Mouse (Mus musculus) kidney, postnatal 0 days (tissue): ENCODE results near the gene Zdhhc5. TPM values are rescaled to one million over a fixed set of nuclear protein-coding genes. Genes with fewer than 3 reads are reported as not detected.

Experiments used
- ATAC-seq: fragments of 200-750 bp; cut with Nextera tagmentation; replicated peaks from 2 replicates; pipeline ENCODE4 v1.8.0; 2017; ENCODE audit warnings: low read depth, moderate number of reproducible peaks, moderate TSS enrichment, moderate library complexity; ENCODE audit not compliant: low FRiP score
- DNase-seq: peaks from one replicate; pipeline ENCODE4 v3.0.0-alpha.2; 2016; ENCODE audit warnings: low spot score
- H3K27ac ChIP-seq: fragments of 300-500 bp; sonication (generic); 2 replicates; pipeline ENCODE4 v1.5.1; 2014; ENCODE audit warnings: mild to moderate bottlenecking
- H3K27me3 ChIP-seq: fragments of 300-500 bp; sonication (generic); 2 replicates; pipeline ENCODE4 v1.6.1; 2014; ENCODE audit warnings: low read length, mixed read lengths; ENCODE audit not compliant: insufficient read depth
- H3K36me3 ChIP-seq: fragments of 300-500 bp; sonication (generic); 2 replicates; pipeline ENCODE4 v1.6.1; 2014; ENCODE audit warnings: low read length, mixed read lengths; ENCODE audit not compliant: insufficient read depth
- H3K4me1 ChIP-seq: fragments of 300-500 bp; sonication (generic); replicated peaks from 2 replicates; pipeline ENCODE4 v1.6.1; 2014; ENCODE audit warnings: antibody characterized with exemption, low read length, mixed read lengths; ENCODE audit not compliant: insufficient read depth
- H3K4me2 ChIP-seq: fragments of 300-500 bp; sonication (generic); 2 replicates; pipeline ENCODE4 v1.6.1; 2014; ENCODE audit warnings: mild to moderate bottlenecking, low read length, moderate library complexity, mixed read lengths
- H3K4me3 ChIP-seq: fragments of 300-500 bp; sonication (generic); replicated peaks from 2 replicates; pipeline ENCODE4 v1.5.1; 2014; ENCODE audit warnings: low read depth, low read length
- H3K9ac ChIP-seq: fragments of 300-500 bp; sonication (generic); 2 replicates; pipeline ENCODE4 v1.6.1; 2014; ENCODE audit warnings: low read depth, low read length
- H3K9me3 ChIP-seq: fragments of 300-500 bp; sonication (generic); replicated peaks from 2 replicates; pipeline ENCODE4 v1.6.1; 2016; ENCODE audit warnings: low read length, inconsistent platforms, mixed read lengths
- CTCF ChIP-seq: IDR thresholded peaks from 2 replicates; pipeline ENCODE4 v1.5.1; 2016; ENCODE audit warnings: antibody characterized with exemption, low read depth, mild to moderate bottlenecking, moderate library complexity
- WGBS: fragments of 180-500 bp; shearing (Covaris S2); extraction: QIAGEN DNeasy Blood & Tissue Kit; methylation state at CpG from one replicate; pipeline ENCODE4 v1.1.7; 2014; 5-methylcytosine and 5-hydroxymethylcytosine counted together
- polyA plus RNA-seq: library from polyadenylated mRNA; unstranded; fragments of >200 nt; fragmentation: Nextera tagmentation; extraction: Ambion mirVana; gene quantifications from 2 replicates; pipeline ENCODE4 v1.2.1, GENCODE M21; 2015

Zdhhc5 gene
- polyA plus RNA-seq, 1 experiment from 2014 or later: 25.9 TPM

GRCm38 (mm10) chr2:84721182-84721581 is 6.2 kb upstream of the Zdhhc5 start:
- Histone ChIP-seq H3K27me3 (no peaks in the 10 kb centered on the region), H3K4me1 (0 out of 2 replicates have a peak, but pooled peaks cover 1% of the 10 kb centered on the region), H3K9ac (no peak overlapping the region), H3K4me2 (no peak overlapping the region), H3K27ac (no peak overlapping the region), H3K4me3 (no peak overlapping the region), H3K9me3 (no peaks in the 10 kb centered on the region), H3K36me3 (peaks cover 16% of the 10 kb centered on the region)
- no peak for ATAC-seq
- TF ChIP-seq CTCF: no peak
- 65% methylated on average over 3 of the region's 3 CpGs for whole genome bisulfite sequencing
- no peak for DNase-seq

DNA sequence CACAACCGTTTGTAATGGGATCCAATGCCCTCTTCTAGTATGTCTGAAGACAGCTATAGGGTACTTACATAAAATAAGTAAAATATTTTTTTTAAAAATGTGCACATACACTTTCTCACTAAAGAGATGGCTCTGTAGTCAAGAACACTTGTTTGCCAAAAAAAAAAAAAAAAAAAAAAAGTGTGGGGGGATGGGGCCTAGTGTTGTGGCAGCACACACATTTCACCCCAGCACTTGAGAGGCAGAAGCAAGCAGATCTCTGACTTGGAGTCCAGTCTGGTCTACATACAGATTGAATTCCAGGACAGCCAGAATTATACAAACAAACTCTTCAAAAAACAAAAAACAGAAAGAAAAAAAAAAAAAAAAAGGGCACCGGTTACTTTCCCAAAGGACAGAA is 5.7 kb upstream of the Zdhhc5 start:
- no peak for ATAC-seq
- no peak for TF ChIP-seq CTCF
- Histone ChIP-seq H3K36me3 (peaks cover 16% of the 10 kb centered on the region), H3K9me3 (no peaks in the 10 kb centered on the region), H3K9ac (no peak overlapping the region), H3K4me3 (no peak overlapping the region), H3K27me3 (no peaks in the 10 kb centered on the region), H3K27ac (no peak overlapping the region), H3K4me1 (no peaks in the 10 kb centered on the region), H3K4me2 (no peak overlapping the region)
- DNase-seq: no peak
- WGBS: 87% methylated on average over 2 of the region's 2 CpGs

GRCm38 (mm10) chr2:84717357-84717756 is 2.4 kb upstream of the Zdhhc5 start:
- no peaks in the 10 kb centered on the region for H3K27me3 ChIP-seq
- DNase-seq (no peak), ATAC-seq (no peak)
- no peak overlapping the region for H3K9ac ChIP-seq
- no peak overlapping the region for H3K4me2 ChIP-seq
- H3K36me3 ChIP-seq: peaks cover 4% of the 10 kb centered on the region; the same call in 1 of the 2 replicates
- H3K27ac ChIP-seq: no peak overlapping the region
- H3K9me3 ChIP-seq: no peaks in the 10 kb centered on the region
- no peak overlapping the region for H3K4me3 ChIP-seq
- WGBS: 98% methylated on average over 4 of the region's 4 CpGs
- no peak for TF ChIP-seq CTCF
- H3K4me1 ChIP-seq: peaks cover 4% of the 10 kb centered on the region; the same call in 1 of the 2 replicates

GRCm38 (mm10) chr2:84716423-84717355 is 1.7 kb upstream of the Zdhhc5 start:
- no peak for ATAC-seq
- peak overlapping the region; percentile 48 for H3K9ac ChIP-seq
- 27% methylated on average over 9 of the region's 9 CpGs for WGBS

DNA sequence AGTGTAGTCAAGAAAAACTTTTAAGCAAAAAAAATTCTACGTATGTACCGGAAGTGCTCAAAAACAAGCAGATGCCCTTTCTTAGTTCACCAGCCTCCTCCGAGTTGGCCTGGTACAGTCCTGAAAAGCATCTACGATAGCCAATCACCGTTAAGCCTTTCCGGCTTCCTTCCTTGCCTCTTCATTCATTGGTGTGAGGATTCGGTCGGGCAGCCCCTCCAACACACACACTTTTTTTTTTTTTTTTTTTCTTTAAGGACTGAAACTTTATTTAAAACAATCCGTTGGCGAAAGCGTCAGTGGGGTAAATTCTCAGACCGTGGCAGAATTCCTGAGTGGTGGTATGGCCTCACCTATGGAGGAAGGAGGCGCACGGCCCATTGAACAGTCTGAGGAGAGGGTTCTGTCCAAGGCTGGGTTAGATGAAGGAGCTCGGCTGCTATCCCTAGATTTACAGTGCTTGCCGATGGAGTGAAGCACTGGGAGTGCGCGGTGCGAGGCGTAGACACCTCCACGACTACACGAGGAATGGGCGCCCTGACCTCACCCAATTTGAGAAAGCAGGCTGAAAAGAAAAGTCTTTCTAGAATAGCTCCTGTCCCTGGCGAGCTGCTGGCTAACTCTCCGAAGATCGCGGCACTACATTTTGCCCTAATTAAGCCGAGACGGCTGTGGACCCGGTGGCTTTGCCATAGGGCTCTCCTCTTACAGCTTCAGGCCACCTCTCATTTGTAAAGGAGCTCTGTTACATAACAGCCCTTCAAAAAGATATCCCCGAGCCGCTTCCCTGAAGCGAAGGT is 782 bp upstream of the Zdhhc5 start:
- WGBS: under 1% methylated on average over 33 of the region's 33 CpGs
- Histone ChIP-seq H3K27me3 (no peaks in the 10 kb centered on the region), H3K4me2 (peak overlapping the region; percentile 67), H3K4me1 (peaks cover 4% of the 10 kb centered on the region; the same call in 1 of the 2 replicates), H3K9me3 (no peaks in the 10 kb centered on the region), H3K27ac (peak overlapping the region; percentile 98), H3K9ac (peak overlapping the region; percentile 48), H3K36me3 (0 out of 2 replicates have a peak, but pooled peaks cover under 1% of the 10 kb centered on the region), H3K4me3 (peak overlapping the region; percentile 98)
- TF ChIP-seq CTCF: no peak
- DNase-seq (peak; percentile 99), ATAC-seq (peak; percentile 95)

More at GRCm38 (mm10) chr2:84716423-84717355, 1.7 kb upstream of the Zdhhc5 start:
- TF ChIP-seq CTCF: no peak
- no peaks in the 10 kb centered on the region for H3K27me3 ChIP-seq
- H3K36me3 ChIP-seq: no peaks in the 10 kb centered on the region
- peaks cover 4% of the 10 kb centered on the region; the same call in 1 of the 2 replicates for H3K4me1 ChIP-seq
- H3K4me2 ChIP-seq: peak overlapping the region; percentile 67
- H3K9me3 ChIP-seq: no peaks in the 10 kb centered on the region
- DNase-seq: no peak
- peak overlapping the region; percentile 98 for H3K4me3 ChIP-seq
- H3K27ac ChIP-seq: peak overlapping the region; percentile 98

- peak; percentile 35 for DNase-seq
These were observed 564 bp downstream of the Zdhhc5 start for GRCm38 (mm10) chr2:84714422-84714810.

More at GRCm38 (mm10) chr2:84714422-84714810, 564 bp downstream of the Zdhhc5 start:
- no peaks in the 10 kb centered on the region for H3K9me3 ChIP-seq
- WGBS: 2% methylated on average over 16 of the region's 26 CpGs
- no peaks in the 10 kb centered on the region for H3K27me3 ChIP-seq
- H3K4me1 ChIP-seq: peaks cover 4% of the 10 kb centered on the region; the same call in 1 of the 2 replicates
- H3K4me2 ChIP-seq: peak overlapping the region; percentile 83
- H3K36me3 ChIP-seq: 0 out of 2 replicates have a peak, but pooled peaks cover 7% of the 10 kb centered on the region
- no peak for TF ChIP-seq CTCF
- ATAC-seq: no peak
- H3K27ac ChIP-seq: peak overlapping the region; percentile 98
- H3K4me3 ChIP-seq: peak overlapping the region; percentile 98
- peak overlapping the region; percentile 94 for H3K9ac ChIP-seq
